Mouse (Mus musculus): Measurements from ENCODE around the gene Otol1. TPM values are rescaled to one million over a fixed set of nuclear protein-coding genes. Genes with fewer than 3 reads are reported as not detected.

Otol1 gene
- total RNA-seq, 1 experiment = 0.09 TPM

DNA sequence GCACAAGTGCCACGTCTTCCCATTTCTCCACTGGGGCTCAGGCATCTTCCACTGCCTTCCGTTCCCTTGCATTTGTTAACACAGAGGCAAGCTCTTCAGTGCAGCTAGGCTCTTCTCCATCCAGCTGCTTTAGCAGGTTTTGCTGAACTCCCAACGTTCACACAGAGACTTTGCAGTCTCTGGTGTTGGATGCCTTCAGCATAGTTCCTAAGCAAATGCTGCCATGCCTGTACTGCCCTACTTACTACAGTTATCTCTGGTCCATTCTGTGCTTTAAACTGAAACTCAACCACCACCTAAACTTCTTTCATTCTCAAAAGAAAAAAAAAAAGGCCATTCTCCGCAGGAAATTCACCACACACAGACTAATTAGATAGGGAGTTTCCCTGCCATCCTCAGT, 5.2 kb downstream of the Otol1 start:
- in situ Hi-C loops (cut with MboI; ENCODE audit: low sequenced_read_pairs in 2 of 2, unreplicated experiment in 2 of 2) = no loop called here

DNA sequence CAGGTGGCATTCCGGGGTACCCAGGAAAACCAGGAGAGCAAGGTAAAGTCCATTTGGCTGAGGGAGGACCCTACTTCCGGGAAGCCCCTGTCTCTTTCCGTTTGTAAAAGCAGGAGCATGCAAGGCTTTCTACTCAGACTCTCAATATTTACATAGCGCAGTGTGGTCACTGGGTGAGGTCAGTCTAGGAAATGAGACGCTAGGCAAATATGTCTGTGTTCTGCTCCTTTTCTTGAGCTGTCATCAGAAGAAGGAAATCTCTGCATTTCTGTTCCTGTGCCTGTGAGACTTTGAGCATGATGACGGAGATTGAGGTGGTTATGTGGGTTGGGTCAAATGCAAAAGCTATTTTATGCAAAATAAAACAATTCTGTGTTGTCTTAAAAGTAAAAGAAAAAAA, 19.2 kb downstream of the Otol1 start:
- no peak for DNase-seq (ENCODE audit: low read depth, low spot score)
- H3K4me1 ChIP-seq (ENCODE audit: control insufficient read depth in 2 of 2, insufficient read depth in 2 of 2, low read length in 2 of 2, poor library complexity in 1 of 2) = peaks cover 0 to 3% of the 10 kb centered on the region in 2 experiments; a peak in 1 of 4 replicates
- H3K27ac ChIP-seq (ENCODE audit: insufficient read depth, low read depth, low read length, poor library complexity, severe bottlenecking) = no peak overlapping the region
- TF ChIP-seq HCFC1 (IDR thresholded peaks at IDR 0.05; ENCODE audit: borderline replicate concordance, insufficient read depth, low read length) (no peak), MAFK (IDR thresholded peaks at IDR 0.05; ENCODE audit: insufficient read depth, low read depth, low read length) (no peak), ZC3H11A (IDR thresholded peaks at IDR 0.05; ENCODE audit: borderline replicate concordance, low read depth, low read length) (no peak), ZNF384 (IDR thresholded peaks at IDR 0.05; ENCODE audit: low read depth, low read length) (no peak)
- no peaks in the 10 kb centered on the region for H3K9me3 ChIP-seq (ENCODE audit: control insufficient read depth, insufficient read depth, low read depth, low read length)
- H3K9ac ChIP-seq (ENCODE audit: insufficient read depth, low read depth, low read length, poor library complexity, severe bottlenecking) = no peak overlapping the region
- no peak overlapping the region for H3K4me3 ChIP-seq (ENCODE audit: insufficient read depth in 1 of 2, low read depth in 1 of 2, low read length in 2 of 2, poor library complexity in 1 of 2, severe bottlenecking in 1 of 2)
- H3K36me3 ChIP-seq (ENCODE audit: control insufficient read depth, insufficient read depth, low read length, poor library complexity, severe bottlenecking) = no peaks in the 10 kb centered on the region
- in situ Hi-C loops (cut with MboI; ENCODE audit: low sequenced_read_pairs in 2 of 2, unreplicated experiment in 2 of 2) = no loop called here

More for the DNA sequence above, 5.2 kb downstream of the Otol1 start:
- DNase-seq (ENCODE audit: low read depth, low spot score) = no peak
- no peak overlapping the region for H3K4me3 ChIP-seq (ENCODE audit: insufficient read depth in 1 of 2, low read depth in 1 of 2, low read length in 2 of 2, poor library complexity in 1 of 2, severe bottlenecking in 1 of 2)
- TF ChIP-seq ZC3H11A (IDR thresholded peaks at IDR 0.05; ENCODE audit: borderline replicate concordance, low read depth, low read length) = no peak
- TF ChIP-seq ZNF384 (IDR thresholded peaks at IDR 0.05; ENCODE audit: low read depth, low read length) = no peak
- TF ChIP-seq MAFK (IDR thresholded peaks at IDR 0.05; ENCODE audit: insufficient read depth, low read depth, low read length) = no peak
- no peak for TF ChIP-seq CHD2 (IDR thresholded peaks at IDR 0.05; ENCODE audit: low read depth, low read length)
- no peak for TF ChIP-seq HCFC1 (IDR thresholded peaks at IDR 0.05; ENCODE audit: borderline replicate concordance, insufficient read depth, low read length)
- no peak overlapping the region for H3K9ac ChIP-seq (ENCODE audit: insufficient read depth, low read depth, low read length, poor library complexity, severe bottlenecking)
- no peaks in the 10 kb centered on the region for H3K36me3 ChIP-seq (ENCODE audit: control insufficient read depth, insufficient read depth, low read length, poor library complexity, severe bottlenecking)
- H3K27ac ChIP-seq (ENCODE audit: insufficient read depth, low read depth, low read length, poor library complexity, severe bottlenecking) = no peak overlapping the region
- H3K4me1 ChIP-seq (ENCODE audit: control insufficient read depth in 2 of 2, insufficient read depth in 2 of 2, low read length in 2 of 2, poor library complexity in 1 of 2) = no peaks in the 10 kb centered on the region
- no peaks in the 10 kb centered on the region for H3K9me3 ChIP-seq (ENCODE audit: control insufficient read depth, insufficient read depth, low read depth, low read length)

DNA sequence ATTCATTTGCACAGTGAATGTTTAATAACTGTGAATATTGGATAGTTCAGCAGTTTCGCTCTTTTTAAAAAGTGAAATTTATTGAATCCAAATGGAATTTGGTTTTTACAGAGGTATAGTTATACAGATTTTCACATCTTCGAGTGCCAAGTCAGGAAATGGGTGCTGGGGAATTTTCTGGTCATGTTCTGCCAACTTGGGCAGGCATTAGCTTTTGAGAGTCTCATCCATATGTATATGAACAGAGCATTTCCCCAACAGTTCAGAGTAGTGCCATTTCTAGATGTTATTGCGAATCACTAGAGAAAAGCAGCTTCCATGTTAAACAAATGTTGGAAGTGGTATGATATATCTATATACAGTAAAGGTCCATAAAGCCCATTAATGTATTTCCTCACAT, 21.8 kb downstream of the Otol1 start:
- Histone ChIP-seq H3K9me3 (ENCODE audit: control insufficient read depth, insufficient read depth, low read depth, low read length) (no peaks in the 10 kb centered on the region), H3K4me1 (ENCODE audit: control insufficient read depth in 2 of 2, insufficient read depth in 2 of 2, low read length in 2 of 2, poor library complexity in 1 of 2) (no peaks in the 10 kb centered on the region), H3K27ac (ENCODE audit: insufficient read depth, low read depth, low read length, poor library complexity, severe bottlenecking) (no peak overlapping the region), H3K4me3 (ENCODE audit: insufficient read depth in 1 of 2, low read depth in 1 of 2, low read length in 2 of 2, poor library complexity in 1 of 2, severe bottlenecking in 1 of 2) (no peak overlapping the region), H3K36me3 (ENCODE audit: control insufficient read depth, insufficient read depth, low read length, poor library complexity, severe bottlenecking) (no peaks in the 10 kb centered on the region), H3K9ac (ENCODE audit: insufficient read depth, low read depth, low read length, poor library complexity, severe bottlenecking) (no peak overlapping the region)
- no peak for TF ChIP-seq CHD2 (IDR thresholded peaks at IDR 0.05; ENCODE audit: low read depth, low read length)
- no peak for TF ChIP-seq HCFC1 (IDR thresholded peaks at IDR 0.05; ENCODE audit: borderline replicate concordance, insufficient read depth, low read length)
- TF ChIP-seq ZNF384 (IDR thresholded peaks at IDR 0.05; ENCODE audit: low read depth, low read length) = no peak
- TF ChIP-seq MAFK (IDR thresholded peaks at IDR 0.05; ENCODE audit: insufficient read depth, low read depth, low read length) = no peak
- no peak for TF ChIP-seq ZC3H11A (IDR thresholded peaks at IDR 0.05; ENCODE audit: borderline replicate concordance, low read depth, low read length)
- in situ Hi-C loops (cut with MboI; ENCODE audit: low sequenced_read_pairs in 2 of 2, unreplicated experiment in 2 of 2) = no loop called here
- no peak for DNase-seq (ENCODE audit: low read depth, low spot score)

- DNase-seq (ENCODE audit: low read depth, low spot score) = no peak
- no peak for TF ChIP-seq MAFK (IDR thresholded peaks at IDR 0.05; ENCODE audit: insufficient read depth, low read depth, low read length)
- no peak for TF ChIP-seq HCFC1 (IDR thresholded peaks at IDR 0.05; ENCODE audit: borderline replicate concordance, insufficient read depth, low read length)
Observed at GRCm38 (mm10) chr3:70035593-70035992, 28.2 kb downstream of the Otol1 start.

More at GRCm38 (mm10) chr3:70035593-70035992, 28.2 kb downstream of the Otol1 start:
- H3K27ac ChIP-seq (ENCODE audit: insufficient read depth, low read depth, low read length, poor library complexity, severe bottlenecking) = no peak overlapping the region
- no peak overlapping the region for H3K9ac ChIP-seq (ENCODE audit: insufficient read depth, low read depth, low read length, poor library complexity, severe bottlenecking)
- no peaks in the 10 kb centered on the region for H3K9me3 ChIP-seq (ENCODE audit: control insufficient read depth, insufficient read depth, low read depth, low read length)
- H3K4me1 ChIP-seq (ENCODE audit: control insufficient read depth in 2 of 2, insufficient read depth in 2 of 2, low read length in 2 of 2, poor library complexity in 1 of 2) = no peaks in the 10 kb centered on the region
- no peaks in the 10 kb centered on the region for H3K36me3 ChIP-seq (ENCODE audit: control insufficient read depth, insufficient read depth, low read length, poor library complexity, severe bottlenecking)
- H3K4me3 ChIP-seq (ENCODE audit: insufficient read depth in 1 of 2, low read depth in 1 of 2, low read length in 2 of 2, poor library complexity in 1 of 2, severe bottlenecking in 1 of 2) = no peak overlapping the region
- in situ Hi-C loops (cut with MboI; ENCODE audit: low sequenced_read_pairs in 2 of 2, unreplicated experiment in 2 of 2) = no loop called here

Other genes with a start within 250 kb of the Otol1 start
- gene Sptssb, start 147.7 kb upstream of the Otol1 start, total RNA-seq (2012; rRNA removed) = not detected in 2 replicates

Data from ES-E14 (cell line).